Mouse (Mus musculus): ENCODE measurements at regions not wholly inside any gene's neighbourhood (a gene's known extent, or its start where the extent isn't known, plus 50 kb on each side); places are given as distances from the start of the nearest gene placed in this dataset.
A peak's percentile ranks its signal among the peaks of the same experiment; 100 is the strongest.

GRCm38 (mm10) chr2:70914372-70914771 is 88.8 kb upstream of the Tlk1 start:
- DNase-seq (ENCODE audit: low read depth in 2 of 2, low spot score in 2 of 2): no peak

- no peak for DNase-seq (ENCODE audit: low read depth in 2 of 2, low spot score in 2 of 2)
Observed at GRCm38 (mm10) chr2:70909401-70909800, 83.9 kb upstream of the Tlk1 start.

- DNase-seq (ENCODE audit: low read depth in 2 of 2, low spot score in 2 of 2): no peak
Observed at GRCm38 (mm10) chr2:70908579-70908978, 83.1 kb upstream of the Tlk1 start.

GRCm38 (mm10) chr2:70906216-70906615 is 80.7 kb upstream of the Tlk1 start:
- DNase-seq (ENCODE audit: low read depth in 2 of 2, low spot score in 2 of 2): no peak

- no peak for DNase-seq (ENCODE audit: low read depth in 2 of 2, low spot score in 2 of 2)
Observed at GRCm38 (mm10) chr2:70904429-70904828, 78.9 kb upstream of the Tlk1 start.

- no peak for DNase-seq (ENCODE audit: low read depth in 2 of 2, low spot score in 2 of 2)
Observed at GRCm38 (mm10) chr2:70902196-70902595, 76.7 kb upstream of the Tlk1 start.

- no peak for DNase-seq (ENCODE audit: low read depth in 2 of 2, low spot score in 2 of 2)
Observed at GRCm38 (mm10) chr2:70901479-70901878, 76.0 kb upstream of the Tlk1 start.

- DNase-seq (ENCODE audit: low read depth in 2 of 2, low spot score in 2 of 2): no peak
Observed at GRCm38 (mm10) chr2:70899056-70899455, 73.5 kb upstream of the Tlk1 start.

- DNase-seq (ENCODE audit: low read depth in 2 of 2, low spot score in 2 of 2): no peak
Observed at GRCm38 (mm10) chr2:70898396-70898795, 72.9 kb upstream of the Tlk1 start.

GRCm38 (mm10) chr2:70897373-70897772 is 71.8 kb upstream of the Tlk1 start:
- DNase-seq (ENCODE audit: low read depth in 2 of 2, low spot score in 2 of 2): no peak

- no peak for DNase-seq (ENCODE audit: low read depth in 2 of 2, low spot score in 2 of 2)
Observed at GRCm38 (mm10) chr2:70889522-70890100, 64.1 kb upstream of the Tlk1 start.

GRCm38 (mm10) chr2:70888840-70889469 is 63.4 kb upstream of the Tlk1 start:
- DNase-seq (ENCODE audit: low read depth in 2 of 2, low spot score in 2 of 2): no peak

GRCm38 (mm10) chr2:70886831-70887230 is 61.3 kb upstream of the Tlk1 start:
- DNase-seq (ENCODE audit: low read depth in 2 of 2, low spot score in 2 of 2): no peak

- no peak for DNase-seq (ENCODE audit: low read depth in 2 of 2, low spot score in 2 of 2)
Observed at GRCm38 (mm10) chr2:70885674-70886073, 60.1 kb upstream of the Tlk1 start.

- DNase-seq (ENCODE audit: low read depth in 2 of 2, low spot score in 2 of 2): no peak
Observed at GRCm38 (mm10) chr2:70877333-70878080, 52.0 kb upstream of the Tlk1 start.

GRCm38 (mm10) chr2:70876251-70876650 is 50.7 kb upstream of the Tlk1 start:
- peak in 1 of 2 experiments; percentile 6 for DNase-seq (ENCODE audit: low read depth in 2 of 2, low spot score in 2 of 2)
